Mouse (Mus musculus): ENCODE results near the gene Tigd4. TPM values are rescaled to one million over a fixed set of nuclear protein-coding genes. Genes with fewer than 3 reads are reported as not detected.

Tigd4 gene
- total and polyA plus RNA-seq, 3 experiments, result not detected

- Histone ChIP-seq H3K79me2 (replicated peaks; ENCODE audit: control insufficient read depth, extremely low read depth, insufficient read depth, poor library complexity, severe bottlenecking) (no peaks in the 10 kb centered on the region), H3K36me3 (replicated peaks in 1 of 2; ENCODE audit: control insufficient read depth in 1 of 2, insufficient read depth in 1 of 2, low read length in 1 of 2) (no peaks in the 10 kb centered on the region), H3K9me3 (replicated peaks; ENCODE audit: low read length) (peaks cover 4% of the 10 kb centered on the region), H3K4me2 (ENCODE audit: insufficient read depth, low read depth, poor library complexity, severe bottlenecking) (no peak overlapping the region), H3K4me3 (replicated peaks in 1 of 3; ENCODE audit: low read depth in 2 of 3, low read length in 2 of 3, poor library complexity in 1 of 3) (no peak overlapping the region), H3K27me3 (replicated peaks) (no peaks in the 10 kb centered on the region), H3K27ac (ENCODE audit: insufficient read depth, low read depth) (no peak overlapping the region), H3K4me1 (ENCODE audit: control insufficient read depth in 1 of 2, insufficient read depth in 2 of 2) (peaks cover 8 to 17% of the 10 kb centered on the region in 2 experiments; a peak in 3 of 4 replicates), H3K9ac (ENCODE audit: insufficient read depth, low read depth) (no peak overlapping the region)
- DNase-seq (ENCODE audit: extremely low read depth), result no peak
- in situ Hi-C loops (cut with MboI; ENCODE audit: low pct_ligation_motif_present, low pct_unique_long_range_greater_than_20kb, low sequenced_read_pairs), result no loop called here
- no peak for TF ChIP-seq ELF1 (IDR thresholded peaks at IDR 0.05; ENCODE audit: low read depth, low read length)
- TF ChIP-seq CTCF (conservative IDR thresholded peaks at IDR 0.05 in 1 of 2, IDR thresholded peaks at IDR 0.05 in 1 of 2; ENCODE audit: low read depth in 2 of 2, low read length in 2 of 2), result peak in 1 of 2 experiments; percentile 12; a peak in 1 of 4 replicates
- no peak for TF ChIP-seq NRF1 (IDR thresholded peaks at IDR 0.05; ENCODE audit: low read depth, low read length)
- TF ChIP-seq MYC (IDR thresholded peaks at IDR 0.05; ENCODE audit: low read depth, low read length), result no peak
- dilution Hi-C loops (cut with MboI; ENCODE audit: extremely low pct_ligation_motif_present, extremely low pct_unique_long_range_greater_than_20kb, low sequenced_read_pairs), result no loop called here
Measured at GRCm38 (mm10) chr3:84631586-84631985, 38.2 kb downstream of the Tigd4 start.

DNA sequence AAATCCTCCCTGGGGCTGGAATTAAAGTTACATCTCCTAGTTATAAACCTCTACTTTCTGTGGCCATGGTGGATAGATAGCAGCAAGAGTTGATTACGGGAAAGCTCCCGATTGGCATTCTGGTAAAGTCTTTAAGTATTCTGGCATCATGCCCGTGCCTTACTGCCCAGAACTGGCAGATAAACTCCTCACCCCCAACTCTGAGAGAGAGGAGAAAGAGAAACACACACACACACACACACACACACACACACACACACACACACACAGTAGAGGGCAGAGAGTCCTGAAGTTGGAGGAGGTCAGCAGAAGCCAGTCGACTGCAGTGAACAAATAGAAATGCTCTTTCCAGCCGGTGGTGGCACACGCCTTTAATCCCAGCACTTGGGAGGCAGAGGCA, 43.7 kb downstream of the Tigd4 start:
- Histone ChIP-seq H3K79me2 (replicated peaks; ENCODE audit: control insufficient read depth, extremely low read depth, insufficient read depth, poor library complexity, severe bottlenecking) (no peaks in the 10 kb centered on the region), H3K9ac (ENCODE audit: insufficient read depth, low read depth) (no peak overlapping the region), H3K4me2 (ENCODE audit: insufficient read depth, low read depth, poor library complexity, severe bottlenecking) (no peak overlapping the region), H3K36me3 (replicated peaks in 1 of 2; ENCODE audit: control insufficient read depth in 1 of 2, insufficient read depth in 1 of 2, low read length in 1 of 2) (no peaks in the 10 kb centered on the region), H3K27me3 (replicated peaks) (no peaks in the 10 kb centered on the region), H3K4me1 (ENCODE audit: control insufficient read depth in 1 of 2, insufficient read depth in 2 of 2) (peaks cover 6 to 13% of the 10 kb centered on the region in 2 experiments; a peak in 3 of 4 replicates), H3K9me3 (replicated peaks; ENCODE audit: low read length) (no peaks in the 10 kb centered on the region), H3K4me3 (replicated peaks in 1 of 3; ENCODE audit: low read depth in 2 of 3, low read length in 2 of 3, poor library complexity in 1 of 3) (no peak overlapping the region), H3K27ac (ENCODE audit: insufficient read depth, low read depth) (no peak overlapping the region)
- in situ Hi-C loops (cut with MboI; ENCODE audit: low pct_ligation_motif_present, low pct_unique_long_range_greater_than_20kb, low sequenced_read_pairs), result no loop called here
- DNase-seq (ENCODE audit: extremely low read depth), result no peak
- dilution Hi-C loops (cut with MboI; ENCODE audit: extremely low pct_ligation_motif_present, extremely low pct_unique_long_range_greater_than_20kb, low sequenced_read_pairs), result no loop called here
- TF ChIP-seq PAX5 (IDR thresholded peaks at IDR 0.05; ENCODE audit: low read length) (no peak), USF2 (conservative IDR thresholded peaks at IDR 0.05; ENCODE audit: low read depth, low read length) (no peak)

DNA sequence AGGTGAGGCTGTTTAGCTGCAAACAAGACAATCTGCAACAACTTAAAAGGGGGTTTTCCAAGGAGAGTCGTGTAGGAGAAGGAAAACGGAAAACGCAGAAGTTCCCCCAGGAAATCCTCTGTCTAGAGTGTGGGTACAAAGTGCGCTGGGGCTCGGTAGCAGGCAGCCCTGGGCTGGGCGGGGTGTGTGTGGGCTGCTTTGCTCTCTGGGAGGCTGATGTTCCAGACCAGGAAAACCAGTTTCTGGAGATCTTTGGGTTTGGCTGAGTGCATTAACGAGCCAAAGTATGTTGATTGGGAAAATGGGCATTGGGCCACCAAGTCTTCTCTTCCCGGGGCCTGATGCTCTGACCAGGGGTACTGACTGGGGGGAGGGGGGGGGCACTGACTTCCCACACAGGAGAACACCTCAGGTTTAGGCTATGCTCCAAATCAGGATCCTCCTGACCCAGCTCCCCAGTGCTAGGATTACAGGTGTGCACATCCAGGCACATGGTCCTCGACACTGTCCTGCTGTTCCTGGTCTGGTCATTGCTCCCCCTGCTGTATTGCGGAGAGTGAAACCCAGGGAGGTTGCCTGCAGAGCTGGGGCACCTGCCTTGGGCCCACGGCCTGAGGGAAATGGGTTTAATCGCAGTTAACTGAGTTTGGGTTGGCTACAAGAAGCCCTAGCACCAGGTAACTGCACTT, 44.7 kb downstream of the Tigd4 start:
- DNase-seq (ENCODE audit: extremely low read depth), result no peak
- Histone ChIP-seq H3K4me1 (ENCODE audit: control insufficient read depth in 1 of 2, insufficient read depth in 2 of 2) (peaks cover 6 to 13% of the 10 kb centered on the region in 2 experiments; a peak in 3 of 4 replicates), H3K4me2 (ENCODE audit: insufficient read depth, low read depth, poor library complexity, severe bottlenecking) (no peak overlapping the region), H3K4me3 (replicated peaks in 1 of 3; ENCODE audit: low read depth in 2 of 3, low read length in 2 of 3, poor library complexity in 1 of 3) (no peak overlapping the region), H3K27me3 (replicated peaks) (no peaks in the 10 kb centered on the region), H3K9ac (ENCODE audit: insufficient read depth, low read depth) (no peak overlapping the region), H3K36me3 (replicated peaks in 1 of 2; ENCODE audit: control insufficient read depth in 1 of 2, insufficient read depth in 1 of 2, low read length in 1 of 2) (no peaks in the 10 kb centered on the region), H3K27ac (ENCODE audit: insufficient read depth, low read depth) (no peak overlapping the region), H3K79me2 (replicated peaks; ENCODE audit: control insufficient read depth, extremely low read depth, insufficient read depth, poor library complexity, severe bottlenecking) (no peaks in the 10 kb centered on the region), H3K9me3 (replicated peaks; ENCODE audit: low read length) (no peaks in the 10 kb centered on the region)
- dilution Hi-C loops (cut with MboI; ENCODE audit: extremely low pct_ligation_motif_present, extremely low pct_unique_long_range_greater_than_20kb, low sequenced_read_pairs) (no loop called here), in situ Hi-C loops (cut with MboI; ENCODE audit: low pct_ligation_motif_present, low pct_unique_long_range_greater_than_20kb, low sequenced_read_pairs) (no loop called here)
- no peak for TF ChIP-seq EP300 (IDR thresholded peaks at IDR 0.05; ENCODE audit: low read length)
- TF ChIP-seq USF1 (IDR thresholded peaks at IDR 0.05; ENCODE audit: low read depth, low read length), result no peak
- no peak for TF ChIP-seq MAX (IDR thresholded peaks at IDR 0.05; ENCODE audit: low read length)
- TF ChIP-seq MYC (IDR thresholded peaks at IDR 0.05; ENCODE audit: low read depth, low read length), result no peak
- TF ChIP-seq ELF1 (IDR thresholded peaks at IDR 0.05; ENCODE audit: low read depth, low read length), result no peak
- no peak for TF ChIP-seq ZNF384 (IDR thresholded peaks at IDR 0.05; ENCODE audit: low read depth, low read length)
- TF ChIP-seq CTCF (conservative IDR thresholded peaks at IDR 0.05 in 1 of 2, IDR thresholded peaks at IDR 0.05 in 1 of 2; ENCODE audit: low read depth in 2 of 2, low read length in 2 of 2), result no peak
- TF ChIP-seq KAT2A (IDR thresholded peaks at IDR 0.05; ENCODE audit: insufficient replicate concordance, low read length), result no peak
- TF ChIP-seq JUND (conservative IDR thresholded peaks at IDR 0.05; ENCODE audit: low read depth, low read length), result no peak
- TF ChIP-seq CHD1 (IDR thresholded peaks at IDR 0.05; ENCODE audit: low read depth, low read length), result no peak
- no peak for TF ChIP-seq NRF1 (IDR thresholded peaks at IDR 0.05; ENCODE audit: low read depth, low read length)
- no peak for TF ChIP-seq ETS1 (conservative IDR thresholded peaks at IDR 0.05; ENCODE audit: low read depth, low read length)
- no peak for TF ChIP-seq POLR2AphosphoS2 (IDR thresholded peaks at IDR 0.05; ENCODE audit: low read depth, low read length)
- TF ChIP-seq MAZ (IDR thresholded peaks at IDR 0.05; ENCODE audit: low read depth, low read length), result no peak
- no peak for TF ChIP-seq ZMIZ1 (IDR thresholded peaks at IDR 0.05; ENCODE audit: low read depth, low read length)
- TF ChIP-seq TBP (conservative IDR thresholded peaks at IDR 0.05; ENCODE audit: low read depth, low read length), result no peak
- no peak for TF ChIP-seq MXI1 (IDR thresholded peaks at IDR 0.05; ENCODE audit: low read depth, low read length)

Data from CH12.LX (cell line).